Mouse (Mus musculus) G1E (cell line): ENCODE results near the gene Atp8b4.

ENCODE experiments used
- CTCF ChIP-seq: IDR thresholded peaks from 2 replicates; pipeline ENCODE4 v1.5.1; 2012; ENCODE audit warnings: low read depth, low read length, inconsistent platforms, mixed read lengths
- GATA1 ChIP-seq: IDR thresholded peaks from 2 replicates; pipeline ENCODE4 v1.6.1; 2012; ENCODE audit warnings: borderline replicate concordance, low read length, inconsistent platforms, mixed read lengths
- GATA2 ChIP-seq: IDR thresholded peaks from 2 replicates; pipeline ENCODE4 v1.6.1; 2012; ENCODE audit warnings: low read depth, low read length, inconsistent platforms, borderline replicate concordance
- TAL1 ChIP-seq: conservative IDR thresholded peaks from 2 replicates; pipeline ENCODE4 v1.6.1; 2012; ENCODE audit warnings: low read depth, low read length, inconsistent platforms, mixed read lengths

DNA sequence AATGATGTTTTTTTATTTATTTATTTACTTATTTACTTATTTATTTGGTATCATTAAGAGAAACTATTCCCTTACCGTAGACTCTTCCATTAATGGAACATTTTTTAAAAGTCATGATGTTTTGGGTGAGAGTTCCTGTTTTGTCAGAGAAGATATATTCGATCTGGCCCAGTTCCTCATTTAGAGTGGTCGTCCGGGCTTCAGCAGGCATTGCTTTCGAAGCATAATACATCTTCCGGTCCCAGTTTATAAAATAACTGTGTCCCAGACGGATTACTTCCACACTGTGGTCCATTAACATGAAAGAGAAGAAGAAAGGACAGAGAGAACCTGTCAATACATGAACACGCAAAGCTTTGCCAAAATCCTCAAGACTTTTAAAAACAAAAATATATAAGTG, 103.0 kb downstream of the Atp8b4 start:
- TF ChIP-seq CTCF (no peak), TAL1 (no peak), GATA1 (no peak), GATA2 (no peak)
